Mouse (Mus musculus): Measurements from ENCODE around the gene Pfkfb3.

Gene Pfkfb3

DNA sequence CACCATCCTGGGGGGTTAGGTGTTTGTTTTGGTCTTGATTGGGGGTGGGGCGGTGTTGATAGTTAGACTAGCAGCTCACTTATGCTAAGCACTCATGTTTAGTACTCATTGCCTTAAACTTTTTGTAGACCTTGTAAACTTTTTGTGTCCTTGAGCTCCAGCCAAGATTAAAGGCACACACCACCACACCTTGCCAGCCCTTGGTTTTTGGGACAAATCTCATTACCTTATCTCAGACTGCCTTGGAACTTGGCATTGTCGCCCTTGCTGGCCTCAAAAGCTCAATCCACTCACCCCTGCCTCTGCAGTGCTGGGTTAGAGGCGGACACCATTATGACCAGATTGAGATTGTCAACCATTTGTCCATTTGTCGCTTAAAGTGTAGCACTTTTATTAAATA is 125.3 kb downstream of the Pfkfb3 start:
- Histone ChIP-seq H3K36me3 (ENCODE audit: insufficient read depth, low read length) (no peaks in the 10 kb centered on the region), H3K9me3 (ENCODE audit: low read length) (no peaks in the 10 kb centered on the region), H3K4me1 (replicated peaks; ENCODE audit: low read depth, low read length) (peaks cover 41% of the 10 kb centered on the region), H3K27me3 (ENCODE audit: insufficient read depth, low read length) (no peaks in the 10 kb centered on the region), H3K4me3 (replicated peaks; ENCODE audit: low read length) (no peak overlapping the region)
- TF ChIP-seq POU5F1 (IDR thresholded peaks at IDR 0.05; ENCODE audit: borderline replicate concordance, low read length) (no peak), CTCF (conservative IDR thresholded peaks at IDR 0.05; ENCODE audit: low read length) (no peak), NANOG (IDR thresholded peaks at IDR 0.05; ENCODE audit: borderline replicate concordance, low read length) (no peak)

DNA sequence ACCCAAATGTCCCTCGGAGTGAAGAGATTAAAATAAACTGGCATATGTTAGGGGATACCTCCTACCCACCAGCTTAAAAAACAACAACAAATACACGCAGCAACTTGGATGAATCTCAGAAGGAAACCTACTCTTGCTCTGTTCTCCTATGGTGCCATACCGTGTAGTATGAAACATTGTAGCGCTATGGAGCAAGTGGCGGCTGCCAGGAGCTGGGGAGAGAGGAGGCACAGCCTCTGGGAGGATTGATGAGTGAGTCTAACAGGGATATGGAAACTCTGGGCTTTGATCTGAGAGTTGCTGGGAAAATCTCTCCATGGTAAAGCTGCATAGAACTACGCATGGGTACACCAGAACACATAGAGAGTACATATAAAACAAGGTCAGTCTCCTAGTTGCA is 126.3 kb downstream of the Pfkfb3 start:
- H3K4me3 ChIP-seq (replicated peaks; ENCODE audit: low read length), result no peak overlapping the region
- no peaks in the 10 kb centered on the region for H3K36me3 ChIP-seq (ENCODE audit: insufficient read depth, low read length)
- peaks cover 41% of the 10 kb centered on the region for H3K4me1 ChIP-seq (replicated peaks; ENCODE audit: low read depth, low read length)
- H3K9me3 ChIP-seq (ENCODE audit: low read length), result no peaks in the 10 kb centered on the region
- no peaks in the 10 kb centered on the region for H3K27me3 ChIP-seq (ENCODE audit: insufficient read depth, low read length)
- TF ChIP-seq NANOG (IDR thresholded peaks at IDR 0.05; ENCODE audit: borderline replicate concordance, low read length), result no peak
- no peak for TF ChIP-seq CTCF (conservative IDR thresholded peaks at IDR 0.05; ENCODE audit: low read length)
- no peak for TF ChIP-seq POU5F1 (IDR thresholded peaks at IDR 0.05; ENCODE audit: borderline replicate concordance, low read length)

DNA sequence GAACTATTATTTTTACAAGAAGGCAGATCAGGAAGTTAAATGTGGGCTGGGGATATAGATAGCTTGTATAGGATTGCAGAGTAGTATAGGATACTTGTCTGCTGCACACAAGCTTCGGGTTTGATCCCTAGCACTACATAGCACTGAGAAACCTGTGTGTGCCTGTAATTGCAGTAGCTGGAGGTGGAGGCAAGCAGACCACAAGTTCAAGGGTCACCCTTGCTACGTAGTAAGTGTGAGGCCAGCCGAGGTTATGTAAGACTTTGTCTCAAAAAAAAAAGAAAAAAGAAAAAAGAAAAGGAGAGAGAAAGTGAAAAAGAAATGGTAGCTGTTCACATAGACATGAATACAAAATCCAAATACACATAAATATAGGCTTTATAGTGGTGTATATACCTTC is 127.5 kb downstream of the Pfkfb3 start:
- Histone ChIP-seq H3K4me3 (replicated peaks; ENCODE audit: low read length) (no peak overlapping the region), H3K27me3 (ENCODE audit: insufficient read depth, low read length) (no peaks in the 10 kb centered on the region), H3K4me1 (replicated peaks; ENCODE audit: low read depth, low read length) (peaks cover 35% of the 10 kb centered on the region), H3K9me3 (ENCODE audit: low read length) (no peaks in the 10 kb centered on the region), H3K36me3 (ENCODE audit: insufficient read depth, low read length) (no peaks in the 10 kb centered on the region)
- TF ChIP-seq NANOG (IDR thresholded peaks at IDR 0.05; ENCODE audit: borderline replicate concordance, low read length) (no peak), CTCF (conservative IDR thresholded peaks at IDR 0.05; ENCODE audit: low read length) (no peak), POU5F1 (IDR thresholded peaks at IDR 0.05; ENCODE audit: borderline replicate concordance, low read length) (no peak)

DNA sequence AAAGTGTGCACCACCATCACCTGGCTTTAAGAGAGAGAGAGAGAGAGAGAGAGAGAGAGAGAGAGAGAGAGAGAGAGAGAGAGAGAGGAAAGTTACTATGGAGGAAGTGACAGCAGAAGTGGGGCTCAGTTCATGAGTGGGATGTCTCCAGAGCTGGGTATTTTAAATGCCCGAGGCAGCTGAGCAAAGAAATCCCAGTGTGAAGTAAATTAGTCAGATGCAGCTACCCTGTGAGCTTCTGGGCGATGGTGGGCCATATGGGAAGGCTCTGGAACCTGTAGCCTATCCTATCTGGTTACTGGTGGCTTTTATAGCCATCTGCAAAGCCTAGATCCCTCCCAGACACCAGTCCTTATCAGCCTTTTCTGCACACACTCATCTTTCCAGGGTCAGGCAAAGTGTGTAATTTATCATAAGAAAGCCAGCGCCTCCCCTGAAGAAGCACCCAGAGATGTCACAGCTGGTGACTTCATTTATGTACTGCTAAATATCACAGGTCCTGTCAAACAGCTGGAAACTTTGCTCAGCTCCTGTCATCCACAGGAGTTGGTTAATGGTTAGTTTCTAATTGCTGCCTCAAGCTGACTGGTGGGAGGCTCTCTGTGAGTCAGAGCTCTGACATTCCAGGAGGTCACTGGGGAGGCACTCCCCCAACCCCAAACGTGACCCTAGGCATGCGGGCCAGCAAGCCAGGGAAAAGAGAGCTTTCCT is 128.3 kb downstream of the Pfkfb3 start:
- Histone ChIP-seq H3K4me3 (replicated peaks; ENCODE audit: low read length) (no peak overlapping the region), H3K4me1 (replicated peaks; ENCODE audit: low read depth, low read length) (peaks cover 27% of the 10 kb centered on the region), H3K9me3 (ENCODE audit: low read length) (no peaks in the 10 kb centered on the region), H3K27me3 (ENCODE audit: insufficient read depth, low read length) (no peaks in the 10 kb centered on the region), H3K36me3 (ENCODE audit: insufficient read depth, low read length) (no peaks in the 10 kb centered on the region)
- TF ChIP-seq NANOG (IDR thresholded peaks at IDR 0.05; ENCODE audit: borderline replicate concordance, low read length) (no peak), CTCF (conservative IDR thresholded peaks at IDR 0.05; ENCODE audit: low read length) (no peak), POU5F1 (IDR thresholded peaks at IDR 0.05; ENCODE audit: borderline replicate concordance, low read length) (no peak)

DNA sequence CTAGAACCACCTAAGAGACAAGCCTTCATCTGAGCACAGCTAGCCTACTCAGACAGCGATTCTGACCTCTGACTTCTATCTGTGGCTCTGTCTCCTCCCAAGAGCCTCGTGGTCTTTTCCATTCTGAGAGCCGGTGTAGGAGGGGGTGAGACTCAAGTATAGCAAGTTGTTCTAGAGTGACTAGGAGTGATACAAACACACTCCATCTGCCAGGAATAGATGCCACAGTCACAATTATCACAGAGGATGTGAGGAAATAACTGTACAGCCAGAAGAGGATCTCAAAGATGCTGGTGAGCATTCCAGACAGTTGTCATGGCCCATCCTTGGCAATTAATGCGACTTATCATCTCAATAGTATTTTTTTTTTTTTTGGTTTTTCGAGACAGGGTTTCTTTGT is 129.6 kb downstream of the Pfkfb3 start:
- no peak for TF ChIP-seq CTCF (conservative IDR thresholded peaks at IDR 0.05; ENCODE audit: low read length)
- TF ChIP-seq NANOG (IDR thresholded peaks at IDR 0.05; ENCODE audit: borderline replicate concordance, low read length), result no peak
- no peak for TF ChIP-seq POU5F1 (IDR thresholded peaks at IDR 0.05; ENCODE audit: borderline replicate concordance, low read length)
- Histone ChIP-seq H3K27me3 (ENCODE audit: insufficient read depth, low read length) (no peaks in the 10 kb centered on the region), H3K4me3 (replicated peaks; ENCODE audit: low read length) (no peak overlapping the region), H3K4me1 (replicated peaks; ENCODE audit: low read depth, low read length) (peaks cover 14% of the 10 kb centered on the region), H3K9me3 (ENCODE audit: low read length) (no peaks in the 10 kb centered on the region), H3K36me3 (ENCODE audit: insufficient read depth, low read length) (no peaks in the 10 kb centered on the region)

DNA sequence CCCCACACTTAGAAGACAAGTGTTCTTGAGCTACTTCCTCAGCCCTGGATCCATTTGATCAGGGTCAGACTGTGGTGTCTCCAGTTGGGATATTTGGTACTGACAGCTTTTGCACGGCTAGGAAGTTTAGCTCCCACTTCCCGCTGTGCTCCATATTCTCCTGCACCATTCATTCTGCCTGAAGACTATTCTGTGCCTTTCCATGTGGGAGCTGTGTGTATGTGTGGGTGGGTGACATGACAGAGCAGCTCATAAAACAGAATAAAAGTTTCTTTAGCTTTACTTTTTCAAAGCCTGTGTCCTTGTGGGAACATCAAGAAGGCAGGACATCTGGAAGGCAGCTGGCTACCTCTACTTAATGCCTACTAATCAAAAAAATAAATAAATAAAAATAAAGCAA is 130.5 kb downstream of the Pfkfb3 start:
- Histone ChIP-seq H3K9me3 (ENCODE audit: low read length) (no peaks in the 10 kb centered on the region), H3K36me3 (ENCODE audit: insufficient read depth, low read length) (no peaks in the 10 kb centered on the region), H3K27me3 (ENCODE audit: insufficient read depth, low read length) (no peaks in the 10 kb centered on the region), H3K4me3 (replicated peaks; ENCODE audit: low read length) (no peak overlapping the region), H3K4me1 (replicated peaks; ENCODE audit: low read depth, low read length) (peaks cover 8% of the 10 kb centered on the region)
- TF ChIP-seq CTCF (conservative IDR thresholded peaks at IDR 0.05; ENCODE audit: low read length) (no peak), POU5F1 (IDR thresholded peaks at IDR 0.05; ENCODE audit: borderline replicate concordance, low read length) (no peak), NANOG (IDR thresholded peaks at IDR 0.05; ENCODE audit: borderline replicate concordance, low read length) (no peak)

DNA sequence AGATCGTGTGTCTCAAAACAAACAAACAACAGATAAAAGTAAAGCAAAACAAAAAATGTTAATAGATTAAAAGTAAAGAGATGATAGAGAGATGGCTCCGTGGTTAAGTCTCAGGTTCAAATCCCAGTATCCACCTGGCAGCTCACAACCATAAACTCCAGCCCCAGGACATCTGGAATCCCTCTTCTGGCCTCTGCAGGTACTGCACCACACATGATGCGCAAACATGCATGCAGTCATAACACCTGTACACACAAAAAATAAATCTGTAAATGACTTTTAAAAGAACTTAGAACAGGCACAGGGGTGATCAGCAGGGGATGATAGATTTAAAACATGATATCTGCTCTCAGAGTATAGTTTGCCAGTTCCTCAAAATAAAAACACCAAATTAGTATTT is 131.5 kb downstream of the Pfkfb3 start:
- H3K4me1 ChIP-seq (replicated peaks; ENCODE audit: low read depth, low read length), result peaks cover 8% of the 10 kb centered on the region
- H3K36me3 ChIP-seq (ENCODE audit: insufficient read depth, low read length), result no peaks in the 10 kb centered on the region
- peaks cover 4% of the 10 kb centered on the region; the same call in 1 of the 2 replicates for H3K27me3 ChIP-seq (ENCODE audit: insufficient read depth, low read length)
- no peaks in the 10 kb centered on the region for H3K9me3 ChIP-seq (ENCODE audit: low read length)
- H3K4me3 ChIP-seq (replicated peaks; ENCODE audit: low read length), result no peak overlapping the region
- TF ChIP-seq CTCF (conservative IDR thresholded peaks at IDR 0.05; ENCODE audit: low read length) (peak; percentile 72), NANOG (IDR thresholded peaks at IDR 0.05; ENCODE audit: borderline replicate concordance, low read length) (no peak)
